In genomic region chr5:148863409-148863808, GRCm38 (mm10) we compare ENCODE assay signal across 25 mouse cellular contexts.
"Had no signal": no experiment of that assay in that cellular context is flagged by ENCODE, and none has a peak within 500 bp of the region (broad histone marks: within the 10 kb centered on the region; RNA-seq: fewer than 3 reads in every experiment).

No protein-coding gene starts in this region.

- H3K36me3 ChIP-seq: limb, embryonic 12.5 days; limb, embryonic 15.5 days; liver, embryonic 12.5 days; liver, embryonic 15.5 days; lung, embryonic 15.5 days; midbrain, embryonic 10.5 days; midbrain, embryonic 13.5 days; neural tube, embryonic 13.5 days had no signal

- H3K4me2 ChIP-seq: limb, embryonic 12.5 days; limb, embryonic 15.5 days; liver, embryonic 12.5 days; liver, embryonic 15.5 days; lung, embryonic 15.5 days; midbrain, embryonic 13.5 days; neural tube, embryonic 13.5 days had no signal

- H3K4me1 ChIP-seq: liver, embryonic 15.5 days; midbrain, embryonic 10.5 days had no signal

- ATAC-seq: liver, embryonic 12.5 days; midbrain, embryonic 13.5 days; midbrain, embryonic 16.5 days had no signal

- DNase-seq: kidney, postnatal 25 days; layer of hippocampus, postnatal 36 days; left cerebral cortex, postnatal 4 days; lung, adult 18-20 months; lung, postnatal 10 days; lung, postnatal 36 days; right cerebral cortex, adult 18-20 months; right cerebral cortex, postnatal 14 days; right cerebral cortex, postnatal 4 days; thymus, adult 2 months; thymus, postnatal 14 days; thymus, postnatal 4 days had no signal

- H3K9me3 ChIP-seq: limb, embryonic 12.5 days; limb, embryonic 15.5 days; liver, embryonic 12.5 days; liver, embryonic 15.5 days; lung, embryonic 15.5 days; midbrain, embryonic 10.5 days; midbrain, embryonic 13.5 days had no signal

- H3K27ac ChIP-seq: kidney, postnatal 0 days; limb, embryonic 12.5 days; limb, embryonic 15.5 days; liver, embryonic 12.5 days; liver, embryonic 15.5 days; lung, embryonic 15.5 days; midbrain, embryonic 10.5 days; midbrain, embryonic 13.5 days; neural tube, embryonic 13.5 days; stomach, postnatal 0 days had no signal

- H3K4me3 ChIP-seq: limb, embryonic 12.5 days; limb, embryonic 15.5 days; liver, embryonic 12.5 days; liver, embryonic 15.5 days; lung, embryonic 15.5 days; megakaryocyte, embryonic 14.5 days; midbrain, embryonic 10.5 days; midbrain, embryonic 13.5 days; myocyte; neural tube, embryonic 13.5 days had no signal

- H3K27me3 ChIP-seq: limb, embryonic 15.5 days; liver, embryonic 15.5 days; lung, embryonic 15.5 days; midbrain, embryonic 13.5 days; neural tube, embryonic 13.5 days had no signal

- H3K9ac ChIP-seq: limb, embryonic 12.5 days; limb, embryonic 15.5 days; liver, embryonic 12.5 days; liver, embryonic 15.5 days; lung, embryonic 15.5 days; midbrain, embryonic 13.5 days; neural tube, embryonic 13.5 days had no signal
